Mouse (Mus musculus) naive thymus-derived CD4-positive, alpha-beta T cell, adult 2 months (primary cell): ENCODE results near the gene Skint3.
"Not testable (repeated sequence)": the region's sequence is repeated elsewhere in the genome, so short reads cannot be mapped to it uniquely, and the experiment has no call there.

Experiments used
- DNase-seq: peaks from one replicate; pipeline ENCODE4 v3.0.0-alpha.2; 2011; ENCODE audit warnings: low read depth

Gene Skint3

GRCm38 (mm10) chr4:112231945-112232344, at the start of gene Skint3:
Gene Skint3 (plus strand): TSS chr4:112232245.
- no peak for DNase-seq

- DNase-seq, result no peak
Measured at GRCm38 (mm10) chr4:112243416-112243815, 11.4 kb downstream of the Skint3 start.

GRCm38 (mm10) chr4:112243951-112244350, 11.9 kb downstream of the Skint3 start:
- no peak for DNase-seq

GRCm38 (mm10) chr4:112256022-112256421, 24.0 kb downstream of the Skint3 start:
- no peak for DNase-seq

GRCm38 (mm10) chr4:112287178-112287974, 55.3 kb downstream of the Skint3 start:
- DNase-seq, result no peak

GRCm38 (mm10) chr4:112288396-112288795, 56.4 kb downstream of the Skint3 start:
- DNase-seq, result no peak

GRCm38 (mm10) chr4:112302305-112302704, 70.3 kb downstream of the Skint3 start:
- no peak for DNase-seq

GRCm38 (mm10) chr4:112302855-112303509, 70.9 kb downstream of the Skint3 start:
- no peak for DNase-seq

GRCm38 (mm10) chr4:112349111-112349510, 117.1 kb downstream of the Skint3 start:
- DNase-seq, result not testable (repeated sequence)
